Mouse (Mus musculus) ovary, postnatal 14 days (tissue): ENCODE results near the gene Ccdc69.
"Not testable (repeated sequence)": the region's sequence is repeated elsewhere in the genome, so short reads cannot be mapped to it uniquely, and the experiment has no call there.

Experiments used
- DNase-seq: peaks from one replicate; pipeline ENCODE4 v3.0.0; 2022; ENCODE audit warnings: low spot score

The Ccdc69 gene

GRCm38 (mm10) chr11:55096731-55097462 is 19.0 kb upstream of the Ccdc69 start:
- DNase-seq, result no peak

- not testable (repeated sequence) for DNase-seq
These were observed 18.4 kb upstream of the Ccdc69 start for GRCm38 (mm10) chr11:55096296-55096695.

GRCm38 (mm10) chr11:55093096-55093495 is 15.2 kb upstream of the Ccdc69 start:
- no peak for DNase-seq

GRCm38 (mm10) chr11:55089892-55090291 is 12.0 kb upstream of the Ccdc69 start:
- DNase-seq, result no peak

- peak; percentile 61 for DNase-seq
These were observed 9.1 kb upstream of the Ccdc69 start for GRCm38 (mm10) chr11:55087006-55087405.

- DNase-seq, result no peak
These were observed 7.5 kb upstream of the Ccdc69 start for GRCm38 (mm10) chr11:55085396-55085795.

- DNase-seq, result no peak
These were observed 6.7 kb upstream of the Ccdc69 start for GRCm38 (mm10) chr11:55084629-55085028.

GRCm38 (mm10) chr11:55081206-55081605 is 3.3 kb upstream of the Ccdc69 start:
- DNase-seq, result no peak

- no peak for DNase-seq
These were observed 1.2 kb upstream of the Ccdc69 start for GRCm38 (mm10) chr11:55079180-55079579.

- DNase-seq, result no peak
These were observed 571 bp upstream of the Ccdc69 start for GRCm38 (mm10) chr11:55078502-55078901.

GRCm38 (mm10) chr11:55076234-55076633 is 1.7 kb downstream of the Ccdc69 start:
- DNase-seq, result no peak

- DNase-seq, result no peak
These were observed 2.3 kb downstream of the Ccdc69 start for GRCm38 (mm10) chr11:55075602-55076001.

- DNase-seq, result no peak
These were observed 4.7 kb downstream of the Ccdc69 start for GRCm38 (mm10) chr11:55073191-55073590.

- no peak for DNase-seq
These were observed 5.5 kb downstream of the Ccdc69 start for GRCm38 (mm10) chr11:55072467-55072866.

GRCm38 (mm10) chr11:55071344-55071743 is 6.6 kb downstream of the Ccdc69 start:
- no peak for DNase-seq

GRCm38 (mm10) chr11:55069023-55069422 is 8.9 kb downstream of the Ccdc69 start:
- DNase-seq, result no peak

GRCm38 (mm10) chr11:55066921-55067320 is 11.0 kb downstream of the Ccdc69 start:
- DNase-seq, result no peak

- no peak for DNase-seq
These were observed 15.1 kb downstream of the Ccdc69 start for GRCm38 (mm10) chr11:55062856-55063255.

GRCm38 (mm10) chr11:55060802-55061201 is 17.1 kb downstream of the Ccdc69 start:
- DNase-seq, result no peak

- DNase-seq, result no peak
These were observed 20.4 kb downstream of the Ccdc69 start for GRCm38 (mm10) chr11:55057511-55057910.

GRCm38 (mm10) chr11:55050837-55051510 is 27.0 kb downstream of the Ccdc69 start:
- DNase-seq, result no peak

- no peak for DNase-seq
These were observed 31.3 kb downstream of the Ccdc69 start for GRCm38 (mm10) chr11:55046600-55046999.

- no peak for DNase-seq
These were observed 36.6 kb downstream of the Ccdc69 start for GRCm38 (mm10) chr11:55041348-55041747.

GRCm38 (mm10) chr11:55039591-55039990 is 38.3 kb downstream of the Ccdc69 start:
- peak; percentile 83 for DNase-seq
